Mouse (Mus musculus): ENCODE results near the gene Ddc. TPM values are rescaled to one million over a fixed set of nuclear protein-coding genes. Genes with fewer than 3 reads are reported as not detected.

Ddc gene
- polyA plus RNA-seq, 1 experiment from 2014 or later = 15.4 TPM

DNA sequence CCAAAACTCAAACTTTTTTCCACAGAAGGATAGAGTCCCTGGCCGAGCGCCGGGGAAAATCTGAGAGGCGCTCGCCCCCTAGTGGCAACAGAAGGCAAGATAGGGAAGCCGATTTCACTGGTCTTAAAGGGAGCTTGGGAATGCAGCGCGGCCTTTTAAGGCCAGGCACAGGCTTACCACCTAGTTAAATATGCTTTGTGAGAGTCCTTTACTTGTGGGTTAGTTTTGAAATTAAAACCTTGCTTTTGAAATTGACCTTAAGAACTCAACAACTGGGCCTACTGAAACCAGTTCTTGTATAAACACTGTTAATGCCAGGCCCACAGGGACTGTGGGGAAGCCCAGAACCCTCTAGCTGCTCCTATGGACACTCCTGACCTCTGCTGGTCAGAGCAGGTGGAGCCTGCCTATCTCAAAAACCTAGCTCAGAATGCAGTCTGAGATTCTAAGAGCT is 109.4 kb downstream of the Ddc start:
- Histone ChIP-seq H3K9ac (no peak overlapping the region), H3K4me3 (0 out of 2 replicates have a peak overlapping the region, but pooled peaks have one; percentile 11), H3K4me1 (no peaks in the 10 kb centered on the region), H3K36me3 (no peaks in the 10 kb centered on the region), H3K27me3 (no peaks in the 10 kb centered on the region), H3K27ac (peak overlapping the region; percentile 16; the same call in 1 of the 2 replicates), H3K9me3 (no peaks in the 10 kb centered on the region), H3K4me2 (peak overlapping the region; percentile 44)
- under 1% methylated on average over 8 of the region's 8 CpGs for WGBS
- ATAC-seq (ENCODE audit: borderline replicate concordance, extremely low read depth, low FRiP score, low TSS enrichment) = peak; percentile 90

DNA sequence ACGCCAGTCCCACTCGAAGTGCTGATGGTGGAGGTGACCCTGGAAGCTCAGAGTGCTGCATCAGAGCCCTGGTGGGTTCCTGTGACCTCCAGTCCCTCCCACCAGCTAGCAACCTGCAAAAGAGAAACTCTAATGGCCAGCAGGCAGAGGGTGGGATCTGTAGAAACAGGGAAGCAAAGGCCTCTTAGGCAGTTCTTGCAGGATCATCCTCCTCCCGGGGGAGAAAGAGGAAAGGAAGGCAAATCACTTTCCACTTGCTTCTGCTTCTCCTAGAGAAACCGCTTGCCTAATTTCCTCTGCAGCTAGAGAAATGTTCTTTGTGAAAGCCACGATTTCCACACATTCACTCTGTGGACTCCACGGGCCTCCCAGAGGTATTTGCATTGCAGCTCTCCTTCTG is 112.5 kb downstream of the Ddc start:
- ATAC-seq (ENCODE audit: borderline replicate concordance, extremely low read depth, low FRiP score, low TSS enrichment) = no peak
- 42% methylated on average over 6 of the region's 6 CpGs for WGBS

DNA sequence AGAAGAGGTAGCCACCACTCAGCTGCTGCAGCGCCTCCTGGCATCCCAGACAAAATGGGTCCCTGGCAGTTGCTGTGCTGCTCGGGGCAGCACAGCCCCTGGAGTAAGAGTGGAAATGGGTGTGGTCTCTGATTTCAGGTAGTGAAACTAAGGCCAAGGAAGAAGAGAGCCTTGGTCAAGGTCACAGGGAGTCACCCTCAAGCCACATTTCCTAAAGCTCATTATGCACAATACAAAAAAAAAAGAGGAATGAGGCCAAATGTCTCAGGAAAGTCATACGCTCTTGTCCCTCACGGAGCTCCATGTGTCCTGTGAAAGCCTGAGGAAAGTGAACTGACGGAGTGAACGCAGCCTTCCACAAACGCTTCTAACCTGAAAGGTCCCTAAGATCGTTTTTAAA is 116.2 kb downstream of the Ddc start:
- no peak for ATAC-seq (ENCODE audit: borderline replicate concordance, extremely low read depth, low FRiP score, low TSS enrichment)
- 78% methylated on average over 8 of the region's 8 CpGs for whole genome bisulfite sequencing
- no peak overlapping the region for H3K4me3 ChIP-seq
- H3K27me3 ChIP-seq = no peaks in the 10 kb centered on the region
- H3K4me1 ChIP-seq = no peaks in the 10 kb centered on the region
- no peak overlapping the region for H3K9ac ChIP-seq
- H3K36me3 ChIP-seq = no peaks in the 10 kb centered on the region
- H3K9me3 ChIP-seq = no peaks in the 10 kb centered on the region
- no peak overlapping the region for H3K27ac ChIP-seq
- no peak overlapping the region for H3K4me2 ChIP-seq

More for the DNA sequence above, 112.5 kb downstream of the Ddc start:
- Histone ChIP-seq H3K27ac (no peak overlapping the region), H3K4me3 (no peak overlapping the region), H3K27me3 (no peaks in the 10 kb centered on the region), H3K4me2 (no peak overlapping the region), H3K9me3 (no peaks in the 10 kb centered on the region), H3K9ac (no peak overlapping the region), H3K36me3 (no peaks in the 10 kb centered on the region), H3K4me1 (no peaks in the 10 kb centered on the region)

DNA sequence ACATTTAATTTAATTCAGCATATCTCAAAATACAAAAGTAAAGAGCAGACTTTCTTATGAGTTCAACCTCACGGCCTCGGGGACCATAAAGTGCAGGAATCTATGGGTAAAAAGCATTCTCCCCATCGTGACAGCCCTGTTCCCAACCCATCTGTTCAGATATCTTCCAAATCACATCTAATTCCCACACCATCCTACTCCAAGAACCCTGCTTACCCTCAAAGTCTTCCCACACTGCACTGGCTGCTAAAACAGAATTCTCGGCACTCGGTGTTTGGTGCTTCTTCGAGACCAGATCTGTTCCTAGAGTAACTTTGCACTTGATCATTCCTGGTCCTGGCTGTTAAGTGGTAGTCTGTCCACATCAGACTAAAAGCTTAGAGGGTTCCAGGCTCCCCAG is 119.6 kb downstream of the Ddc start:
- H3K4me2 ChIP-seq = no peak overlapping the region
- H3K4me3 ChIP-seq = no peak overlapping the region
- no peaks in the 10 kb centered on the region for H3K9me3 ChIP-seq
- H3K4me1 ChIP-seq = no peaks in the 10 kb centered on the region
- H3K27ac ChIP-seq = no peak overlapping the region
- ATAC-seq (ENCODE audit: borderline replicate concordance, extremely low read depth, low FRiP score, low TSS enrichment) = no peak
- no peak overlapping the region for H3K9ac ChIP-seq
- WGBS = 90% methylated on average over 6 of the region's 6 CpGs
- no peaks in the 10 kb centered on the region for H3K27me3 ChIP-seq
- no peaks in the 10 kb centered on the region for H3K36me3 ChIP-seq

DNA sequence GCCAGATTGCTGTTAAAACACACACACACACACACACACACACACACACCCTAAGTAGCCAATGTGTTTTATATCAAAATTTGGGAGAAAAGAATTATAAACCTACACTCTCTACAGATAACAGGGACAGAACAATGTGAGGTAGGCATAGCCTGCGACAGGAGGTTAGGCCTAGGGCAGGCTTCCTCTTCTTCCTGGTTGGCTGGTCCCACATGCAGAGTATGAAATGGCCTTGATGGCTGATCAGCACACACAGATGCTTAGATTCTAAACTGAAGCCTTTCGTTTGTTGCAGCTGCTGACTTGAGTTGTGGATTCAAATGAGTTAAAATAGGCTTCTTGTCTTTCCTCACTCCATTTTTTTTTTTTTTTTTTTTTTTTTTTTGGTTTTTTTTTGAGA is 120.1 kb downstream of the Ddc start:
- Histone ChIP-seq H3K4me3 (no peak overlapping the region), H3K9me3 (no peaks in the 10 kb centered on the region), H3K36me3 (no peaks in the 10 kb centered on the region), H3K27ac (no peak overlapping the region), H3K9ac (no peak overlapping the region), H3K4me1 (no peaks in the 10 kb centered on the region), H3K4me2 (no peak overlapping the region), H3K27me3 (no peaks in the 10 kb centered on the region)
- ATAC-seq (ENCODE audit: borderline replicate concordance, extremely low read depth, low FRiP score, low TSS enrichment) = no peak
- 84% methylated on average over 2 of the region's 2 CpGs for WGBS

DNA sequence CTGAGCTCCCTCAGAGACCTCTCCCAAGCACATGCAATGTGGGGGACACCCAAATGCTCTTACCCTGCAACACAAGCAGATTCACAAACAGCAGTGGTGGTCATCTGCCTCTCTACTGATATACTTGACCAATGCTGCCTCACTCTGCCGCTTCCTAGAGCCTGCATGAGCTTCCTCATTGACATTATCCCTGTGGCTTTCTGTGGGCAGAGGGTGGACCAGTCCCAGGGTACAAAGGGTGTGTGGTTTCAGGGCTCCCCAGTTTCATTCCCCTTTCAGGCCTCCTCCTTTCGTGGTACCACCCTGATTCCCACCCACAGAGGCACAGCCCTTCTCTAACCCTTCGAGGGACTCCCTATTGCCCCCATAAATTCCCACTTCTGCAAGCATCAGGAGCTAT is 120.7 kb downstream of the Ddc start:
- Histone ChIP-seq H3K4me3 (no peak overlapping the region), H3K36me3 (no peaks in the 10 kb centered on the region), H3K9me3 (no peaks in the 10 kb centered on the region), H3K27ac (no peak overlapping the region), H3K9ac (no peak overlapping the region), H3K4me1 (no peaks in the 10 kb centered on the region), H3K27me3 (no peaks in the 10 kb centered on the region), H3K4me2 (no peak overlapping the region)
- 72% methylated on average over 3 of the region's 3 CpGs for WGBS
- no peak for ATAC-seq (ENCODE audit: borderline replicate concordance, extremely low read depth, low FRiP score, low TSS enrichment)

DNA sequence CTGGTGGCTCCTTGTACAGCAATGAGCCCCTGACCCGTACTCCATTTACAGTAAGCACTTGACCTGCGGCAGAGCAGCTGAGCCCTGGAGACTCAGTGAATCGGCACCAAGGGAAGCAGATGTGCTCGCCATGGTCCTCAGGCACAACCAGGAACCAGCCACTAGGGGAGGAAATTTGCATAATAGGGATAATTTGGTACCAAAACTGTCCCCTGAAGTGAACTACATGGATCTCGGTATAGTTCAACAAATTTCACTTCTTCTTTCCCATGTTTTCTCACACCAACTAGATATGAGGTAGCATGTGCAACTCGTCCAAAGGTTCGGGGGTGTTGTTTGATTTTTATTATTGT is 121.1 kb downstream of the Ddc start:
- H3K27ac ChIP-seq = no peak overlapping the region
- WGBS = 83% methylated on average over 7 of the region's 7 CpGs
- no peak overlapping the region for H3K4me2 ChIP-seq
- no peaks in the 10 kb centered on the region for H3K9me3 ChIP-seq
- H3K9ac ChIP-seq = no peak overlapping the region
- no peak for ATAC-seq (ENCODE audit: borderline replicate concordance, extremely low read depth, low FRiP score, low TSS enrichment)
- H3K4me3 ChIP-seq = no peak overlapping the region
- no peaks in the 10 kb centered on the region for H3K36me3 ChIP-seq
- no peaks in the 10 kb centered on the region for H3K4me1 ChIP-seq
- H3K27me3 ChIP-seq = no peaks in the 10 kb centered on the region

DNA sequence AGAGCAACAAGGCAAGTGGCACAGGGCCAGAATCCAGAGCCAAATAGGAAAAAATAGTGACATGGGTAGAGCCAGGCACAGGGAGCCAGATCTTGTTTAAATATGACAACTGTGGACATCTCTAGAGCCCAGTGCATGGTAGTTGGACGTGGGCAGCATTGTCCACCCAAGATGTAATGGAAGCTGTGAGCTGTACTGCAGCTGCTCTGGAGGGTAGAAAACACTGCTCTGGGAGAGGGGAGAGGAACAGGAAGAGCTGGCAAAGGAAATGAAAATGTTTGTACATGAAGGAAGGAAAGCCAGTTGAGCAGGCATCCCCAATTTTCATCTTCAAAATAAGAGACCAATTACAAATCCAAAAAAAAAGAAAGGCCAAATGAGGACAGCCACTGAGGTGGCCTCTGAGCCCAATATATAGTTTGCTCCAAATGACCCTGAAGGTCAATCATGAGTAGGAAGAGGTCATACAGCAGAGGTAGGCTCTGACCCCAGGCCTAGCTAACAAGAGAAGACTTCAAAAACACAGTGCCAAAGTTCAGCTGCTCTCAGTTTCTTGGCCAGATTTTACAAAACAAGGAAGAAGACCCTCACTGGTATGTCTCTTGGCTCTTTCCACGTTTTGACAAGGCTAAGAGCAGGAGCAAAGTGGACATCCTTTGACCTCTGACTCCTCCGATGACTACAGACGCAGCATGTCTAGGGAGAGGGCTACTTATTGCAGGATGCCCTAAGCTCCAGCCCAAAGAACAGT is 121.7 kb downstream of the Ddc start:
- H3K4me3 ChIP-seq = no peak overlapping the region
- no peak overlapping the region for H3K27ac ChIP-seq
- WGBS = 67% methylated on average over 4 of the region's 4 CpGs
- no peaks in the 10 kb centered on the region for H3K36me3 ChIP-seq
- no peaks in the 10 kb centered on the region for H3K4me1 ChIP-seq
- no peaks in the 10 kb centered on the region for H3K9me3 ChIP-seq
- no peak for ATAC-seq (ENCODE audit: borderline replicate concordance, extremely low read depth, low FRiP score, low TSS enrichment)
- H3K9ac ChIP-seq = no peak overlapping the region
- no peaks in the 10 kb centered on the region for H3K27me3 ChIP-seq
- H3K4me2 ChIP-seq = no peak overlapping the region

DNA sequence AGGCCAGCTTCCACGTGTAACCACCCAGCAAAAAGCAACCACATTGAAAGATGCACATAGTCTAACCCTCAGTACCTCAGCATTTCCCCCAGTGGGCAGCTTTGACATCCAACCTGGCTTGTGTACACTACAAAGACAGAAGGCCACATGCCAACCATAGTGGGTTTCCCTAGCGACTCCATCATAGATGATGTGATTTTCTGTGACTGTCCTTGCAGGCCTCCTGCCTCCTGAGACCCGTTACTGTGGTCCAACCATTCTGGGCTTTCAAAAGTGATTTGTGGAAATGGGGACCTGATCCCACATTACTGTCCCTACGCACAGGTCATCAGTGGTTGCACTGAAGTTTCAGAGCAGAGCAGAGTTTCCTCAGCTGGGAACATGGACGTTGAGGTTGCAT is 123.1 kb downstream of the Ddc start:
- Histone ChIP-seq H3K4me1 (no peaks in the 10 kb centered on the region), H3K27me3 (no peaks in the 10 kb centered on the region), H3K27ac (no peak overlapping the region), H3K4me3 (no peak overlapping the region), H3K4me2 (no peak overlapping the region), H3K9ac (no peak overlapping the region), H3K9me3 (no peaks in the 10 kb centered on the region), H3K36me3 (no peaks in the 10 kb centered on the region)
- 83% methylated on average over 5 of the region's 5 CpGs for WGBS
- no peak for ATAC-seq (ENCODE audit: borderline replicate concordance, extremely low read depth, low FRiP score, low TSS enrichment)

DNA sequence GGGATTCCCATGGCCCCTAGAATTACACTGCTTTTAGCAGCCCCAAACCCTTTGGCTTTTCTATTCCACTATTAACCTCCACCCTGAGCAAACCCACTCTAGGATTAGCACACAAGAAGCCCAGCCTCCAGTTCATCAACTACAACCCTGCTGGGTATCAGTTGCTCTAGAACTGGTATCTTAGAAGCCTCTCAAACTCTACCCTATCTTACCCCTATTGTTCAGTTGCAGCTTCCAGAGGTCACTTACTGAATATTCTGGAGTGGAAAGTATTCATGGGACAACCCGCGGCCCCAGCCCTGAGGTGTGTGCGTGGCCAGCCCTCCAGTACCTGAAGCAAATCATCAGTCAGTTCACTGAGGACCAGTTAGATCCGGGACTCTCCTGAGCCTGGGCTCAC is 123.6 kb downstream of the Ddc start:
- Histone ChIP-seq H3K36me3 (no peaks in the 10 kb centered on the region), H3K9me3 (no peaks in the 10 kb centered on the region), H3K27me3 (no peaks in the 10 kb centered on the region), H3K4me3 (no peak overlapping the region), H3K27ac (no peak overlapping the region), H3K4me2 (no peak overlapping the region), H3K9ac (no peak overlapping the region), H3K4me1 (no peaks in the 10 kb centered on the region)
- ATAC-seq (ENCODE audit: borderline replicate concordance, extremely low read depth, low FRiP score, low TSS enrichment) = no peak
- WGBS = 87% methylated on average over 4 of the region's 4 CpGs

DNA sequence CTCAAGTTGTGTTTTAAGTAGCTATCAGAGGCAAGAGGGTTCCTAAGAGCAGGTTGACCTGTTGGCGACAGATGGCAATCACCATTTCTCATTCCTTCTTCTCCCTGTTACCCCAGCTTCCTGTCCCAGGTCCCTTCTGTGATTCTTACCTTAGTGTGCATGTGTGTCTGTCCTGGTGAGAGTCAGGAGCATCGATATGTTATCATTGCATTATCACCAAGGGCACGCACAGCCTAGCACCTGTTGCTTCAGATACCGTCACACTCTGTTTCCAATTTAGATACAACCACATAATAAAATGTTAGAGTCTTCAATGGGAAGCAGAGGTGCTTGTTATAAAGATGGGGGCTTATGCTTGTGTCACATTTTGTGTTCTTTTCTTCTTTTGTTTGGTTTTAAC is 125.7 kb downstream of the Ddc start:
- H3K4me1 ChIP-seq = no peaks in the 10 kb centered on the region
- 81% methylated on average over 4 of the region's 4 CpGs for WGBS
- no peak for ATAC-seq (ENCODE audit: borderline replicate concordance, extremely low read depth, low FRiP score, low TSS enrichment)

DNA sequence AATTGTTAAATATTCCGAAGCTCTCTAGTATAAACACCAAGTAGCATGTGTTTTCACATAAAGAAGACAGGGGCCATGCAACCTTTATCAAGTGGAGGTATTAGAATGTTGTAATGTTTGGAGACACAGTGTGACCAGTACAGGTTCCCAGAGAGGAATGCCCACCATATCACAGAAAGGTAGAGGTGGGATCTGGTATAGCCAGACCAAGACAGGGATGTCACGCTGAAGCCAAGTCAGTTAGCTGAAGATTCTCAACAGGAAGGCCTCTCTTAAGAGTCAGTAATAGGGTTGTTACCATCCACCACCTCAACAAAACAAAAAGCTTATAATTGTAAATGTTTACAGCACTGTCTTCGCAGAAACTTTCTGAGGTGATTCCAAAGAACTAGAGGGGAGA is 127.3 kb downstream of the Ddc start:
- H3K9ac ChIP-seq = no peak overlapping the region
- no peak overlapping the region for H3K4me2 ChIP-seq
- ATAC-seq (ENCODE audit: borderline replicate concordance, extremely low read depth, low FRiP score, low TSS enrichment) = no peak
- no peaks in the 10 kb centered on the region for H3K4me1 ChIP-seq
- no peak overlapping the region for H3K27ac ChIP-seq
- no peaks in the 10 kb centered on the region for H3K27me3 ChIP-seq
- no peak overlapping the region for H3K4me3 ChIP-seq
- no peaks in the 10 kb centered on the region for H3K9me3 ChIP-seq
- H3K36me3 ChIP-seq = no peaks in the 10 kb centered on the region
- WGBS = 80% methylated on average over 3 of the region's 3 CpGs

More for the DNA sequence above, 125.7 kb downstream of the Ddc start:
- no peaks in the 10 kb centered on the region for H3K9me3 ChIP-seq
- H3K9ac ChIP-seq = no peak overlapping the region
- no peak overlapping the region for H3K27ac ChIP-seq
- no peaks in the 10 kb centered on the region for H3K27me3 ChIP-seq
- H3K36me3 ChIP-seq = no peaks in the 10 kb centered on the region
- H3K4me2 ChIP-seq = no peak overlapping the region
- no peak overlapping the region for H3K4me3 ChIP-seq

DNA sequence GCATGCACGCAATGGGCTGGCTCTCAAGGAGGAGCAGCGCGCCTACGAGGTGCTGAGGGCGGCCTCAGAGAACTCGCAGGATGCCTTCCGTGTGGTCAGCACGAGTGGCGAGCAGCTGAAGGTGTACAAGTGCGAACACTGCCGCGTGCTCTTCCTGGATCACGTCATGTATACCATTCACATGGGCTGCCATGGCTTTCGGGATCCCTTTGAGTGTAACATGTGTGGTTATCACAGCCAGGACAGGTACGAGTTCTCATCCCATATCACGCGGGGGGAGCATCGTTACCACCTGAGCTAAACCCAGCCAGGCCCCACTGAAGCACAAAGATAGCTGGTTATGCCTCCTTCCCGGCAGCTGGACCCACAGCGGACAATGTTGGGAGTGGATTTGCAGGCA is 128.7 kb downstream of the Ddc start:
- H3K27ac ChIP-seq = no peak overlapping the region
- ATAC-seq (ENCODE audit: borderline replicate concordance, extremely low read depth, low FRiP score, low TSS enrichment) = no peak
- no peak overlapping the region for H3K4me2 ChIP-seq
- H3K9ac ChIP-seq = no peak overlapping the region
- no peaks in the 10 kb centered on the region for H3K36me3 ChIP-seq
- H3K4me1 ChIP-seq = no peaks in the 10 kb centered on the region
- no peak overlapping the region for H3K4me3 ChIP-seq
- H3K9me3 ChIP-seq = no peaks in the 10 kb centered on the region
- WGBS = 91% methylated on average over 20 of the region's 20 CpGs
- H3K27me3 ChIP-seq = no peaks in the 10 kb centered on the region

Data from lung, embryonic 15.5 days (tissue).